Mouse (Mus musculus): ENCODE measurements around the gene Serpina10.
"Not testable (repeated sequence)": the region's sequence is repeated elsewhere in the genome, so short reads cannot be mapped to it uniquely, and the experiment has no call there.

GRCm38 (mm10) chr12:103662053-103662452 is 30.8 kb upstream of the Serpina10 start:
- TF ChIP-seq CHD1 (IDR thresholded peaks at IDR 0.05; ENCODE audit: low read depth, low read length); CTCF (IDR thresholded peaks at IDR 0.05 in 2 of 3, conservative IDR thresholded peaks at IDR 0.05 in 1 of 3; ENCODE audit: control insufficient read depth in 1 of 3, insufficient read depth in 1 of 3, low read depth in 2 of 3, low read length in 3 of 3, poor library complexity in 1 of 3, severe bottlenecking in 1 of 3); GATA1 (IDR thresholded peaks at IDR 0.05; ENCODE audit: low read depth, low read length); POLR2A (IDR thresholded peaks at IDR 0.05; ENCODE audit: control insufficient read depth in 1 of 2, insufficient read depth in 1 of 2, low read depth in 1 of 2, low read length in 2 of 2, poor library complexity in 1 of 2); EP300 (IDR thresholded peaks at IDR 0.05; ENCODE audit: low read depth in 1 of 2, low read length in 2 of 2); HCFC1 (IDR thresholded peaks at IDR 0.05; ENCODE audit: low read depth, low read length); USF1 (IDR thresholded peaks at IDR 0.05; ENCODE audit: low read depth, low read length); ZNF384 (IDR thresholded peaks at IDR 0.05; ENCODE audit: low read depth, low read length); POLR2AphosphoS2 (IDR thresholded peaks at IDR 0.05; ENCODE audit: low read length): not testable (repeated sequence)

Measured in MEL (cell line).